8 mouse cellular contexts compared by ENCODE assay signal in genomic region chr11:18878748-18879455, GRCm38 (mm10).
DNase-seq lines count a peak whose midpoint lies in the region; ATAC-seq lines count a peak whose summit lies in the region.

No protein-coding gene starts in this region.

- peaks cover 35% of the 10 kb centered on the region for H3K36me3 ChIP-seq in heart, embryonic 14.5 days (ENCODE audit: control insufficient read depth, insufficient read depth, low read length)
- no peaks in the 10 kb centered on the region for H3K36me3 ChIP-seq in embryonic facial prominence, embryonic 11.5 days (replicated peaks; ENCODE audit: control insufficient read depth, insufficient read depth, low read depth, low read length)
- H3K36me3 ChIP-seq in limb, embryonic 10.5 days: peaks cover 8% of the 10 kb centered on the region
- no peaks in the 10 kb centered on the region for H3K36me3 ChIP-seq in neural tube, embryonic 12.5 days

- WGBS in heart, embryonic 14.5 days: 3% methylated on average over 13 of the region's 13 CpGs
- WGBS in embryonic facial prominence, embryonic 11.5 days: under 1% methylated on average over 13 of the region's 13 CpGs
- under 1% methylated on average over 13 of the region's 13 CpGs for WGBS in limb, embryonic 10.5 days
- WGBS in neural tube, embryonic 12.5 days: 2% methylated on average over 13 of the region's 13 CpGs

- H3K4me1 ChIP-seq in heart, embryonic 14.5 days (ENCODE audit: control insufficient read depth in 2 of 2, insufficient read depth in 2 of 2, low read length in 2 of 2): peaks cover 11 to 21% of the 10 kb centered on the region in 2 experiments
- H3K4me1 ChIP-seq in embryonic facial prominence, embryonic 11.5 days (ENCODE audit: control insufficient read depth, insufficient read depth, low read length): no peaks in the 10 kb centered on the region
- H3K4me1 ChIP-seq in limb, embryonic 10.5 days: peaks cover 69% of the 10 kb centered on the region
- peaks cover 72% of the 10 kb centered on the region for H3K4me1 ChIP-seq in neural tube, embryonic 12.5 days

- peak overlapping the region; percentile 39 to 45 for H3K4me3 ChIP-seq in heart, embryonic 14.5 days (ENCODE audit: control insufficient read depth in 1 of 2, insufficient read depth in 1 of 2, low read depth in 1 of 2, low read length in 2 of 2)
- H3K4me3 ChIP-seq in embryonic facial prominence, embryonic 11.5 days (ENCODE audit: low read depth, low read length): 0 out of 2 replicates have a peak overlapping the region, but pooled peaks have one; percentile 7
- H3K4me3 ChIP-seq in limb, embryonic 10.5 days: peak overlapping the region; percentile 54
- H3K4me3 ChIP-seq in neural tube, embryonic 12.5 days: peak overlapping the region; percentile 5; the same call in 1 of the 2 replicates

- ATAC-seq in heart, embryonic 14.5 days (ENCODE audit: insufficient number of reproducible peaks, insufficient read depth, low FRiP score, low read depth): no peak
- ATAC-seq in embryonic facial prominence, embryonic 11.5 days (replicated peaks; ENCODE audit: insufficient number of reproducible peaks, low FRiP score, low TSS enrichment, low read depth): no peak
- ATAC-seq in neural tube, embryonic 12.5 days (ENCODE audit: low FRiP score, low read depth): 0 out of 2 replicates have a peak, but pooled peaks have one; percentile 9

- intact Hi-C loops in heart, postnatal 14 days (cut with DNase I): loop anchor here (1.0 to 10.0 kb wide), 5 partner anchors 78 to 1194 kb away; no protein-coding TSS in a partner anchor

- peak overlapping the region; percentile 77 to 94 for H3K27ac ChIP-seq in heart, embryonic 14.5 days (replicated peaks in 1 of 2; ENCODE audit: control insufficient read depth in 1 of 2, insufficient read depth in 1 of 2, low read depth in 2 of 2, low read length in 2 of 2)
- no peak overlapping the region; the same call in 1 of the 2 replicates for H3K27ac ChIP-seq in embryonic facial prominence, embryonic 11.5 days (replicated peaks; ENCODE audit: low read depth, low read length)
- H3K27ac ChIP-seq in limb, embryonic 10.5 days: peak overlapping the region; percentile 86
- peak overlapping the region; percentile 89 for H3K27ac ChIP-seq in neural tube, embryonic 12.5 days

- H3K9ac ChIP-seq in heart, embryonic 14.5 days (ENCODE audit: low read length): peak overlapping the region; percentile 82
- H3K9ac ChIP-seq in embryonic facial prominence, embryonic 11.5 days (replicated peaks; ENCODE audit: low read length): peak overlapping the region; percentile 27; the same call in 1 of the 2 replicates
- peak overlapping the region; percentile 69; the same call in 1 of the 2 replicates for H3K9ac ChIP-seq in neural tube, embryonic 12.5 days

- H3K27me3 ChIP-seq in heart, embryonic 14.5 days (ENCODE audit: control insufficient read depth, insufficient read depth, low read length): no peaks in the 10 kb centered on the region; the same call in 1 of the 2 replicates
- H3K27me3 ChIP-seq in embryonic facial prominence, embryonic 11.5 days (ENCODE audit: control insufficient read depth, insufficient read depth, low read length): peaks cover 8% of the 10 kb centered on the region; the same call in 1 of the 2 replicates
- H3K27me3 ChIP-seq in limb, embryonic 10.5 days (ENCODE audit: low read depth, poor library complexity, severe bottlenecking): peaks cover 46% of the 10 kb centered on the region
- H3K27me3 ChIP-seq in neural tube, embryonic 12.5 days (replicated peaks): no peaks in the 10 kb centered on the region

- no peaks in the 10 kb centered on the region for H3K9me3 ChIP-seq in heart, embryonic 14.5 days (ENCODE audit: control insufficient read depth, low read length)
- H3K9me3 ChIP-seq in embryonic facial prominence, embryonic 11.5 days (replicated peaks; ENCODE audit: control insufficient read depth, low read length): no peaks in the 10 kb centered on the region
- H3K9me3 ChIP-seq in limb, embryonic 10.5 days (replicated peaks): no peaks in the 10 kb centered on the region
- H3K9me3 ChIP-seq in neural tube, embryonic 12.5 days: no peaks in the 10 kb centered on the region

- no peak for DNase-seq in heart, postnatal 14 days
- DNase-seq in embryonic facial prominence, embryonic 11.5 days (ENCODE audit: low spot score): peak; percentile 56
- peak; percentile 49 for DNase-seq in limb, embryonic 10.5 days (ENCODE audit: low spot score)
- no peak for DNase-seq in spleen, postnatal 36 days (ENCODE audit: low spot score in 2 of 2)
- DNase-seq in cerebellum, postnatal 36 days: no peak
- DNase-seq in left cerebral cortex, adult 18-20 months (ENCODE audit: low spot score in 2 of 2): no peak

- peak overlapping the region; percentile 81 for H3K4me2 ChIP-seq in heart, embryonic 14.5 days (ENCODE audit: low read length)
- peak overlapping the region; percentile 82 for H3K4me2 ChIP-seq in embryonic facial prominence, embryonic 11.5 days (ENCODE audit: low read depth, low read length)
- H3K4me2 ChIP-seq in neural tube, embryonic 12.5 days (replicated peaks): peak overlapping the region; percentile 88

Comparison
In these comparisons a context has a peak if more than half of its experiments do, and no peak if none do; other contexts are left out.
1. H3K9ac ChIP-seq: peak in every context shown above with its lines; median percentile 82 in heart, embryonic 14.5 days; 69 in neural tube, embryonic 12.5 days; 27 in embryonic facial prominence, embryonic 11.5 days.
2. DNase-seq: peak in embryonic facial prominence, embryonic 11.5 days (single experiment) and limb, embryonic 10.5 days (single experiment); none in heart, postnatal 14 days (0 of 2), spleen, postnatal 36 days (0 of 2), cerebellum, postnatal 36 days (0 of 2) and left cerebral cortex, adult 18-20 months (0 of 2).
3. Peak in every context shown above with its lines, with median percentiles within 50 percentile points of each other: H3K4me2 ChIP-seq and H3K4me3 ChIP-seq.